Mouse (Mus musculus): ENCODE data around the gene Ndufs2.

Ndufs2 gene

DNA sequence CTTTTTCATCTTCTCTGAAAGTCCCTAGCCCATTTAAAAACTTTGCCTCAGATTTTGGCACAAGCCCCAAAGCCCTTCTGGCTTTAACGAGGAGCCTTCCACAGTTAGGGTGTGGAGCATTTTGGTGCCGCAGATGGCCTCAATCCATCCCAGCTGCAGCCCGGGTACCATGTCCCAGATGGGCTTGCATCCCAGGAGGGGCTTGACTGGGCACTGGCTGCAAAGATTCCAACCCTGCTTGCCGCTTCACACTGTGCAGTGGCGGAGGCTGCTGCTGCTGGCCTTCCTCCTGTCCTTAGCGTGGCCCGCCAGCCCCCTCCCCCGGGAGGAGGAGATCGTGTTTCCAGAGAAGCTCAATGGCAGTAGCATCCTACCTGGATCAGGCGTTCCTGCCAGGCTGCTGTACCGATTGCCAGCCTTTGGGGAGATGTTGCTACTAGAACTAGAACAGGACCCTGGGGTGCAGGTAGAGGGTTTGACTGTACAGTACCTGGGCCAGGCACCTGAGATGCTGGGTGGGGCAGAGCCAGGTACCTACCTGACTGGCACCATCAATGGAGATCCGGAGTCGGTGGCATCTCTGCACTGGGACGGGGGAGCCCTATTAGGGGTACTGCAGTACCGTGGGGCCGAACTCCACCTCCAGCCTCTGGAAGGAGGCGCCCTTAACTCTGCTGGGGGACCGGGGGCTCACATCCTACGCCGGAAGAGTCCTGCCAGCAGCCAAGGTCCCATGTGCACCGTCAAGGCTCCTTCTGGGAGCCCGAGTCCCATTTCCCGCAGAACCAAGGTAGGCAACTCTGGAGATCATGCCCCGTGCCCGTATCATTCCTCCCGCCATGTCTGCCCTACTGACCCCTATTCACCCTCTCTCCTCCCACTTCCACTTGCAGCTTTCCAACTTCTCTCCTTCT is at the start of gene Ndufs2:
Gene Ndufs2, minus strand, starts transcription at position 709 of the 914 bp plus-strand sequence.
- no peak for DNase-seq (ENCODE audit: low read depth, low spot score)

- no peak for DNase-seq (ENCODE audit: low read depth, low spot score)
These were observed 47.0 kb upstream of the Ndufs2 start for GRCm38 (mm10) chr1:171298226-171298625.

DNA sequence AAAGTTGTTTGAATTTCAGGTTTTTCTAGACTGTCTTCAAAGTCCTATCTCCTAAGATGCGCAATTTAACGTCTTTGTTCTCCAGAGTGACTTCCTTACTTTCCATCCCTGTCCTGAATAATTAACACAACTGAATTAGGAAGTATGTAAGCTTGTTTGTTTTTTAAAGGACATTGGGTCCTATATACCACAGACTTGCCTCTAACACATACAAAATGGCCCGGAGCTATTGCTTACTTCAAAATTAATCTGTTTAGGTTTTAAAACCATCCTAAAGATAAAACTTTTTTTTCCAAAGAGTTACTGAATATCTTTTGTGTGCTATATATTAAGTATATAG is 43.8 kb upstream of the Ndufs2 start:
- no peak for DNase-seq (ENCODE audit: low read depth, low spot score)

- DNase-seq (ENCODE audit: low read depth, low spot score), result peak; percentile 91
These were observed 43.3 kb upstream of the Ndufs2 start, which contains the start of gene Ufc1 for GRCm38 (mm10) chr1:171294298-171295062. Gene Ufc1, minus strand, starts transcription at chr1:171295024.

DNA sequence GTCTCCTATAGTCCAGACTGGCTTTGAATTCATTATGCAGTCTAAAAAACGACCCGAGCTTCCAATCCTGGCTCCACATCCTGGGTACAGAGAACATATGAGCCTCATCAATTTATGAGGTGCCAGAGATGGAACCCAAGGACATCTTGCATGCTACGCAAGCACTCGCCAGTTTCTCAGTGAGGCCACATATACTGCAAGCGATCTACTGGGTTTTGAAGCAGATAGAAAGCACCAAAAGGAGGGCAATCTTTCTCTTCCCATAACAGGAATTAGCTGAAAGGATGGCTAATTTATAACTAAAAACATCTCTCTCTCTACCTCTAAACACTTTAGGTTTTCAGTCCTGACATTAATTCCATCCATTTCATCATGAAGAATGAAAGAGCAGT is 42.7 kb upstream of the Ndufs2 start:
- no peak for DNase-seq (ENCODE audit: low read depth, low spot score)

DNA sequence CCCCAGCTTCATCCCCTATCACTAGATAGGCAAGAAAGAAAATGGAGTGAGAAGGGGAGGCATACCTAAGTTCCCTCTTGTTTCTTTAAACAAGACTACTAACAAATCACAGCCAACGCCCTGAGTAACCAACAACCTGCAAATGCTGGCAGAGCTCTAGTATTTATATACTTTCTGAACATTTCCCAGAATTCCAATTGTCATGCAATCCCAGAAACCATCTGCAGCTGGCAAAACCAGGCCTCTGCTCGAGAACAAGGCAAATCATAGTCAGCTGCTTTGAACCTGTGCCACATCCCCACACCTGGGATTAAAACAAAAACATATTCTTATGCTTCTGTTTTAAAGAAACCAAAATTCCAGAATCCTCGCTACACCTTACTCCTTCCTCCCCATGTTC is 42.2 kb upstream of the Ndufs2 start:
- no peak for DNase-seq (ENCODE audit: low read depth, low spot score)

DNA sequence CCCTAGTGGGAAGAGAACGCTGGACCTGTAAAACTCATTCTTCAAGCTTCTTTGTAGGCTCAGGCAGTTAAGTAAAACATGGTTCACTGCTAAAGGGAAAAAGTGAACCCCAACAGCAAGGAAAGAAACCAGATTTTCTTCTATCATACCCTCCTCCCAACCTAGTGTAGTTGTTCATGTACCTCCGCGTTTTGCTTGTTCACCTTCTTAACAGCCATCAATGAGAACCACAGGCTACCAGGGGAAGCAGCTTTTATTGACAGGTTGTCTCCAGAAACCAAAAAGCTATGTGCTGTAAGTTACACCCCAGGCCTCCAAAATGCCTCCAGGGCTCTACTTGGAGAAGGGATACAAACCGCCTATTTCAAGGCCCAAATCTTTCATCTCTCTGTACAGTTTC is 37.1 kb upstream of the Ndufs2 start:
- DNase-seq (ENCODE audit: low read depth, low spot score), result no peak

DNA sequence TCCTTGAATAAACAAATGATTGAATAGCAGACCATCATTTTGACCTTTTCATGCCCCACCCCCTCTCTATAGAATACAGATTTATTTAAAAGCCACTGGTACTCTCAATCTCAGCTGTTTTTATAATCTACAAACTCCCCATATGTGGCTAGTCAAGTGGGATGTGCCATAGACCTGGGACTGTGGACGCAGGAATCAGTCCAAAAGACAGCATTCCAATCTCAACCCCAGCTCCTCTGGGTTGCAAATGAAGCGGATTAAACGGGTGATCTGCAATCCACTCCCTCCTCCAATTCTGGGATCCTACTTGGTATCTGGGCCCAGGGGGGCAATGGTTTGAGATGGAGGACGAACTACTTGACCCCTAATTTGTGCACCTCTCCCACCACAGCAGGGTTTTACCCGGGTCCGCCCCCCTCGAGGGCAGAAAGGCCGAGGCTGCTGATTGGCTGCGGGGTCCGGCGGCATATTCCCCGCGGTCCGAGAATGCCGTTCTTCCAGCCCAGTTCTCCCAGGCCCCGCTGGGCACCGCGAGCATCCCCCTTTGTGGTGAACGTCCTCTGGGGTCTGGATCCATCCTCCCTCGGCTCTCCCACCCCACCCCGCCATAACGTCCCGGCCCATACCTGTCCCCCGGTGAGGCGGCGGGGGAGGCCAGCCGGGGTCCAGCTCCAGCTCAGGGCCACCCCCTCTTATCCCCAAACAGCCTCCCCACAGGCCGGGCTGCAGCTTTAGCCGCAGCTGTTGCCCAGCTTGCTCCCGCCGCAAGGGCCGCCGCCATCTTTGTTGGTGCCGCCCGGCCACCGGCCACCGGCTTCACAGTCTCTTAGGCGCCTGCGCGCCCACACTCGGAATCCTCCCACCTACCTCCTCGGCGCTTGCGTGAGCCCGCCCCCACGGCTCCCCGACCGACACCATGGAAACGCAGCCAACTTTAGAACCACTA is 36.2 kb upstream of the Ndufs2 start, which contains the start of gene Usp21:
Gene Usp21, minus strand, starts transcription at position 856 of the 946 bp plus-strand sequence.
- peak; percentile 95 for DNase-seq (ENCODE audit: low read depth, low spot score)

GRCm38 (mm10) chr1:171286517-171286916 is 35.3 kb upstream of the Ndufs2 start:
- DNase-seq (ENCODE audit: low read depth, low spot score), result no peak

DNA sequence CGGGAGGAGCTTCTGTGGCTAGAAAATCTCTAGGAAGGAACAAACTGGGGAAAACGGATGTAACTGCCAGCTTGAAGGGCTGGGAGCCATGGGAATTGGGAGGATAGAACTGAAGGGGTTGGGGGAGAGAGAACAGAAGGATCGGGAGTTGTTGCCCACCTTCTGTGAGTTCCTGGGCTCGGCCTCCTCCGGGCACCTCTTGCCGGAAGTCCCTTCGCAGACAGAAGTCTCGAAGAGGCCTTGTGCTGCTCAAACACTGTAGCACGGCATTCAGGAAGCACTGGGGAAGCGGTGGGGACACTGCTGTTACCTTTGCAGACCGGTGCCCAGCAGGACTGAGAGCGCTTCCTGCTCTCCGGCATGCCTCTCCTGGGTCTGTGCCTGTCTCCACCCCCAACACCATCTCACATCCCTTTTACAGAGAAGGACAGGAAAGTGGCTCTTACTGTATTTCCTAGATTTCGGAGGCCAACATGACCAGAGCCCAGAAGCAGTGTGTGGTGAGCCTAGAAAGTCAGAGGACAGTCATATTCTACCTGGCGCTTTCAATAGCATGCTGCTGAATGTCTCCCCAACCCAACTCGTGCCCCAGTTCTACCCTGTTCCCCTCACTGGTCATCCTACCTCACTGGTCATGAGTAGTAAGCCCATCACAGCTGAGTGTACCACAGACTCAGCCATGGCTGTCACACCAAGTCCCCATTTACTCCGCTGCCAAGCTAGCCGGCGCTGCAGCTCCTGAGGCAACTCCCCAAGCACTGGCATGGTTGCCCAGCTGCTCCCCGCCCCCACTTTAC is 34.1 kb upstream of the Ndufs2 start:
- DNase-seq (ENCODE audit: low read depth, low spot score), result no peak

DNA sequence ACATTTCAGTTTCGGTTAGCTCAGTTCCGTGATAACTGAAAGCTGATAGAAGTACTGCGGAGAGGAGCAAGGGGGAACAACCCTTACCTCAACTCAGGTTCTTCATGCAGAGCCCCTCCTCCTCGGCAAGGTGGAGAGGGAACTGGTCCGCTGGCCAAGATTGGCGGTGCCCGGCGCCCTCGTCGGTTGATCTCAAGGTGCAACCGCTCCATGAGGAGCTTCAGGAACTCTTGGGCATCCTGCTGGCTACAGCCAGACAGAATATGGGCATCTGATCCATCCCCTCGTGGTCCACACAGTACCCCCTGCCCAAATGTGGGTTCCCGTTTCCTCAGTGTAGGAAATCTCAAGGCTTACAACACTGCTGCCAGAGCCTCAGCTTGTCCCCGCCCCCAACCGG is 33.3 kb upstream of the Ndufs2 start:
- DNase-seq (ENCODE audit: low read depth, low spot score), result no peak

- no peak for DNase-seq (ENCODE audit: low read depth, low spot score)
These were observed 32.3 kb upstream of the Ndufs2 start for GRCm38 (mm10) chr1:171283188-171284160.

DNA sequence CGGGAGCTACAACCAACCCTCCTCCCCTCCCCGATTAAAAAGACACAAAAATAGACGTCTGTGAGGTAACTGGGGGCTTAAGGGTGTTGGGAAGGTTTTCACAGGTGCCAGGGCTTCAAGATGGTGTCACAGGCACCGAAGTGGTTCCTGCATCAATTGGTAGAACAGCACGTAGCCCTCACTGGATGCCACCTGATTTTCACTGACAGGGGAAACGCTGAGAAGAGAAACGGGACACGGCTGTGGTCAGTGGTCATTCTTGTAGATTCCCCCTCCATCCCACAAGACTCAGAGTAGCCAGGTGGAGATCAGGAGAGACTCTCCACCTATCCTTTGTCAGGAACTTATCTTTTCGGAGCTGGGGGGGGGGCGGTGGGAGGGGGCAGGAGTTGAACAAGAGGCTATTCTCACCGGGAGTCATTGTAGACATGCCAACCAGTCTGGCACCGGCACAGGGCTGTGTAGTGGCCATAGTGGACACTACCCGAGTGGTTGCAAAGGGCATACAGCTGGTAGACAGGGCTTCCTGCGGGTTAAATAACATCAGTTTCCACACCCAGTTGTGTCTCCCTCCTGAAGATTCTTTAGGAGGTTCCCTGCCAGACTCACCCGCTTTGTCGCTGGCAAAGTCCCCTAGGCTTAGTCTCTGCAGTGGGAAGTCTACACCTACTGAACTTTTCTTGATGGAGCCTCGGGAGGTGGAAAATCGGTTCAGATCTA is 31.1 kb upstream of the Ndufs2 start:
- DNase-seq (ENCODE audit: low read depth, low spot score), result no peak

GRCm38 (mm10) chr1:171281528-171281923 is 30.3 kb upstream of the Ndufs2 start:
- peak; percentile 79 for DNase-seq (ENCODE audit: low read depth, low spot score)

DNA sequence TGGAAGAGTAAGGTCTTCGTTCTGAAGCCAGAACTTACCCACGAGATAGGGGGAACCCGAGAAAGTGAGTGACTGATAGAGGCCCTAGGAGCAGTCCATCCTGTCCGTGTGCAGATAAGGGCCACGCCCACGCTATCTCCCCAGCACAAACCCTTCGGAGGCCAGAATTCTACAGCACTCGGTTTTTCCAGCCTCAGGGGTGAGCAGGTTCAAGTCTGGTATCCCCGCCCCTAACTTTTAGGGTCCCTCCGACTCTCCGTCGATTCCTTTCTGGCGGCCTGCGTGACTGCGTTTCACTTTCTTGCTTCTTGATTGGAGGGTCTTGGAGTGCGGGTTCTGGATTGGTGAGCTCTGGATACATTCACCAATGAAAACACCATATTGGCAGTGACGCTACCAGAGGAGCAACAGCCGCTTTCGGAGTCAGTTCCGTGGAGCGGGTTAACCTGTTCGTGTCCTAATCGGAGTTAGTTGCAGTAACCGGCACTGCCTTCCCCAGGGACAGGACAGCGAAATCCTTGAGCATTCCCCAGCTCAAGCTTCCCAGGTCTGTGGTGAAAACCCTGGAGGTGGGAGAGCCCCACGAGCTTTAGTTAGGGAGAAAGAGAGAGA is 29.8 kb upstream of the Ndufs2 start, which contains the start of gene Ppox:
Gene Ppox, minus strand, starts transcription at position 271 of the 612 bp plus-strand sequence.
- peak; percentile 95 for DNase-seq (ENCODE audit: low read depth, low spot score)

- no peak for DNase-seq (ENCODE audit: low read depth, low spot score)
These were observed 29.2 kb upstream of the Ndufs2 start for GRCm38 (mm10) chr1:171280250-171280915.

- DNase-seq (ENCODE audit: low read depth, low spot score), result no peak
These were observed 28.5 kb upstream of the Ndufs2 start for GRCm38 (mm10) chr1:171279721-171280120.
